Mouse (Mus musculus) embryo, embryonic 11 days (tissue): ENCODE measurements around the gene Arsb.
A peak's percentile ranks its signal among the peaks of the same experiment; 100 is the strongest.

ENCODE experiments used
- DNase-seq: peaks from one replicate; pipeline ENCODE4 v3.0.0-alpha.2; 2015

The Arsb gene

DNA sequence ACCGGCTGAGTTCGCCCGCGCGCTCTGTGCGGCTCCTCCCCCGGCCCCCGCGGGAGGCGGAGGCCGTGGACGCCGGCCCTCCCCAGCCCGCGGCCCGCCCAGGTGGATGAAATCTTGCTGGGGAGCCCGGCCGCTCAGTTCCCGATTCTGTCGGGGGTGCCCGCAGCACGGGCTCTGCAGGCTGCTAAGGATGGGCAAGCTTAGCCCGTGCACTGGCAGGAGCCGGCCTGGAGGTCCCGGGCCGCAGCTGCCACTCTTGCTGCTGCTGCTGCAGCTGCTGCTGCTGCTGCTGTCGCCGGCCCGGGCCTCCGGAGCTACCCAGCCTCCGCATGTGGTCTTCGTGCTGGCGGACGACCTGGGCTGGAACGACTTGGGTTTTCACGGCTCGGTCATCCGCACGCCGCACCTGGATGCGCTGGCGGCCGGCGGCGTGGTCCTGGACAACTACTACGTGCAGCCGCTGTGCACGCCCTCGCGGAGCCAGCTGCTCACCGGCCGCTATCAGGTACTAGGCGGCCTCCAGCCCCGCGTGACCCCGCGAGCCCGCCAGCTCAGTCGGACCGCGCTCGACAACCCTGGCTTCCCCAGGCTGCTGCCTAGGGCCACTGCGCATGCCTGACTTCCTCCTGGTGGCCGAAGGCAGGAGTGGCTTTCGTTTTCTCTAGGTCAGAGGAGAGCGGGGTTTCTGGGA, at the start of gene Arsb:
Gene Arsb (plus strand): TSS at position 43 of the 691 bp plus-strand sequence.
- DNase-seq: peak; percentile 93

- DNase-seq: no peak
These were observed 49.5 kb upstream of the Arsb start for GRCm38 (mm10) chr13:93721916-93722315.

DNA sequence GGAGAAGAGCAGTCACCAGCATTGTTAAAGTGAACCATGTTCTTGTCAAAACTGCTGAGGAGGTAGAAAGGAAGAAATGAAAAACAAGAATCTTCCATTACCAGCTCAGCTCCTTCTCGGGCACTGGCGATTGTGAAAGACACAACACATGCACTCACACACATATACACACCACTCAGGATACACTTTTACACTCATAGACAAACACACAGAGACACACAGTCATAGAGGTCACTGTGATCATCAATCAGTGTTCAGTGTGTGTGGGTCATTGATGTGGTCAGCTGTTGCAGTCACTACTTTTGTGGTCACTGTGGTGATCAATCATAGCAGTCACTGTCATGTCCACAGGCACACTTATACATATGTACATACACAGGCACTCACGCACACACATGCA, 48.0 kb upstream of the Arsb start:
- DNase-seq: no peak

GRCm38 (mm10) chr13:93724206-93724605, 47.2 kb upstream of the Arsb start:
- DNase-seq: peak; percentile 28

- DNase-seq: no peak
These were observed 36.2 kb upstream of the Arsb start for GRCm38 (mm10) chr13:93735131-93735636.

- peak; percentile 41 for DNase-seq
These were observed 27.3 kb upstream of the Arsb start for GRCm38 (mm10) chr13:93744118-93744517.

- peak; percentile 61 for DNase-seq
These were observed 18.6 kb upstream of the Arsb start for GRCm38 (mm10) chr13:93752597-93753400.

DNA sequence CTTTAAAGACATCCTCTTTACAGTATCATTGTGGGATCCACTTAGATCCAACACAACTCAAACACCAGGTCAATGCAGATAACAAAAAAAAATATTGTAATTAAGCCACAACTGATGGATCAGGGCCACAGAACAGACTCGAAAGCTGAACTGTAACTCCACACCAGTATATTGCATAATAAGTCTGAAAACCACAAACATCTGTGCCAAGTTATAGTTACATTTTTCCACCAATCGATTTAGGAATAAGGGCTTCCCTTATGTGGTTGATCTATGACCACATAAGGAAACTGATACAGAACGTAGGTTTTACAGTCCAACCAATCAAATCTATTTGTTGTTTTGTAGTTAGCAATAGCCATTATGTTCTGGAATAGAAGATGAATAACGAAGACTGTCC, 16.3 kb upstream of the Arsb start:
- no peak for DNase-seq

- DNase-seq: no peak
These were observed 14.8 kb upstream of the Arsb start for GRCm38 (mm10) chr13:93756674-93757073.

- DNase-seq: no peak
These were observed 13.9 kb upstream of the Arsb start for GRCm38 (mm10) chr13:93757514-93757913.

DNA sequence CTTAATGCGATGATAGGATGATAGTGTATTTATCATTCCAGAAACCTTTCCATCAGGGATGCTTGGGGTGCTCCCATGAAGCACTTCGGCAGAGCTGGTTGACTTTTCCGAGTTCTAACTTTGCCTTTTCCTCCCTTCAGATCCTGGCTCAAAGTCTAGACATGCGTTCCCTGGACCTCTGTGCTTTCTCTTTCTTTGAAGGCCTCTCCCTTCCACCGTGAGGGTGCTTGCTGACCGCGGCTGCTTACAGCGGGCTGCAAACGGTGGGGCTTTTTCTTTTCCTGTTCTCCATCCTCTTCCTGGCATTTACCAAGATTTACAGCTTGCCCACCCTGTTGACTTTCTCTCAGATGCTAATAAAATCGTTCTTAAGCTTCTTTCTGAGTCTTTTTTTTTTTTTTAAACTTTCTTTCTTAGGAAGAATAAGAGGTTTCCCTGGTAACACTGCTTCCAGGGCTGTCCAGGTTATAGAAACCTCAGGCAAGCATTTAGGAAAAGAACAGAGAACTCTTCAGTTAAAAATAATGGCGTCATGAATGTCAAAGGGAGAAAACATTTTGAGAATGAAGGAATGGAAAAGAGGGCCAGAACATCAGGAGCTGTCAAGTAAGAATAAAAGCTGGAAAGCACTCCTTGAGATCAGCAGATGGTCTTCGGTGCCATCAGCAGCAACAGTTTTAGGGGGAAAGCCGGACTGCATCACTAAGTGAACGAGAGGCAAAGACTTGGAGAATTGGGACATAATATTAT, 13.1 kb upstream of the Arsb start:
- DNase-seq: peak; percentile 23

GRCm38 (mm10) chr13:93761831-93762230, 9.6 kb upstream of the Arsb start:
- DNase-seq: no peak

DNA sequence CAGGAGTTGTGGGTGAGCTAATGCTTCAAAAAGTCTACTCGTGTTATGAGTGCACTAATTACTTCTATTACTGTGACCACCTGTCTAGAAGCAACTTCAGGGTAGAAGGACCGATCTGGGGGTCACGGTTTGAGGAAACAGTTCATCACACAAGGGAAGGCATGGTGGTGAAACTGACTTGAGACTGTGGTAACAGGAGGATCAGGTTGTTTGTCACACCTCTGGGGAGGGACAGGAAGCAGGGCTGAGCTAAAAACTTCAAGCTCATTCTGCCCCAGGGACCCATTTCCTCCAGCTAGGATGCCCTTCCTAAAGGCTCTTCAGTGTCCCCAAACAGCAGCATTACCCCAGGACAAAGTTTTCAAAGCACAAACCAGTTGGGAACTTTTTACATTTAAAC, 8.6 kb upstream of the Arsb start:
- no peak for DNase-seq

DNA sequence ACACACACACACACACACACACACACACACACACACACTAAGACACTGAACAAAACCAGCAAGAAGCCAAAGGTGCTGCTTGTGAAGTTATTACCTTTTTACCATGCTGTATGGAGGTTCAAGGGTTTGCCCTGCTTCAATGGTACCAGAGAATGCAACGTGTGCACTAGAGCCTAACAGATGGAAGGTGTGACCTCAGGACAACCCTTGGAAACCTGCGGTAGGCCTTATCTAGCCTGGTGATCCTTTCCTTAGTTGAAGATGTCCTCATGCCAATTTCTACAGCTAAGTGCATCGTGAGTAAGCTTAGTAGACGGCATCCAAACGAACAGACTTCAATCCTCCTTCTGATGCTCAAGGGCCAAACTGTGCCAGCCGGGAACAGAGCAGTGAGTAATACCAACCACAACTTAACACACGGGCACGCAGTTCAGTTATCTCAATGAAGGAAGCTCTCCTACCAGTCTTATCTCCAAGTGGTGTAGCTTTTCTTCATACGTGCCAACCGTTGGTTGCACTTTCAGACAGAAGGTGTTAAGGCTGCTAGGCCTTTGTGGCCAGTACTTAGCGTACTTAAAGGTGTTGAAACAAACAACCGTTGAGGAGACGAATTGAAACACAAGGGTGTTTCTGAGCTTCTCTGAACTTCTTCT, 7.0 kb upstream of the Arsb start:
- DNase-seq: no peak

DNA sequence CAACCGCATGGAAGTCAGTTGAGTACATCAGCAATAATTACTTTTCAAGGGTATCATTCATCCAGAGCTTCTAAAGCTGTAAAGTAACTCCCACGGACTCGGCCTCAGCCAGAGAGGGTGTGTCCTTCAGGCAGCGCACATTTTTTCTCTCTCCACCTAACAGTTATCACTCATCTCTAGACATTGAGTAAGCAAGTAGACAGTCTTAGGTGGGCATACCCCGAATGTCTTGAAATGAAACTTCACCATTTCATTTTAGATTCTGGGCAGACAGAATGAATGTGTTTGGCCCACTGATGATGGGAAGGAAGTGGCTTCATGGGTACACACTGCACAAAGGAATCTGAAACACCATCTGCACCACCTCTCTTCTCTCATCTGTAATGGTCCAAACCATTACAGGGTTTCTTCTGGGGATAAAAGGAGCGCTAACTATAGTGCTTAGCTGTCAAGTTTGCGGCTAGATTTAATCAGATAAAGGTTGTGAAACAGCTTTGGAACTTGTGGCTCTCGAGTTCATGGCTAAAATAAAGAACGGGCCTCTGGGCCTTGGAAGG, 321 bp upstream of the Arsb start:
- DNase-seq: no peak

GRCm38 (mm10) chr13:93772279-93772636, 828 bp downstream of the Arsb start:
- no peak for DNase-seq

GRCm38 (mm10) chr13:93772861-93773260, 1.4 kb downstream of the Arsb start:
- no peak for DNase-seq

GRCm38 (mm10) chr13:93773704-93774315, 2.4 kb downstream of the Arsb start:
- no peak for DNase-seq

DNA sequence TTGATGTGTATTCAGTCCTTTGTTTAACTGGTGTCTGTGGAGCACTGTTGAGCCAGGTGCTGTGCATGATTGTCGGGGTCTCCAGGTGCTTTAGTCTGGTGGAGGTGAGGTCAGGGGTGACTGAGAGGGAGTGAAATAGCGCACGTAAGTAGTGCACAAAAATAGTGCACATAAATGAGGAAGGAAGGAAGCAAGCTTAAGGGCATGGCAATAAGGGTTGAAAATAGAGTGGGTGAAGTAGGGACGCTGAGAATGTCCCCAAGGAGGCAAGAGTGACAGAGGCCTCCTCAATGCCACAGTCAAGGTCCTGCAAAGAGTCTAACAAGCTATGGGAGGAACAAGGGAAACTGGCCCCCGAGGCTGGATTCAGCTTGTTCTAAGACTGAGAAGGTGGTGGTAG, 11.4 kb downstream of the Arsb start:
- no peak for DNase-seq

GRCm38 (mm10) chr13:93785329-93785728, 13.9 kb downstream of the Arsb start:
- DNase-seq: peak; percentile 26

DNA sequence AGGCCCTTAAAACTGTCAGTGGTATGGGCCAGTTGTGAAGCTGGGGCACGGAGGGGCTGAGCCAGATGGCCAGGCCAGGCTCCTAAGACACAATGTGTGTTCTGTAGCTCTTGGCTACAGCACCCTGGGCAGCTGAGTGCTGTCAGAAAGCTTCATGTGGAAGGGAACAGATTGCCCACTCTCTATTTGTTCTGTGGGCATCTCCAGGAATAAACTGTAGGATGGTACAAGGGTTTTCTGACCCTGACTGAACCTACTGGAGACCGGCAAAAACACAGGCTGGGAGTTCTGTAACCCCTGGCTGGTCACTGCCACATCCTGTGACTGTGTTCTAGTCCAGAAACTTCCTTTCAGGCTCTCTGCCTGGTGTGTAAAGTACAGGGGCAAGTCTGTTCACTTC, 14.6 kb downstream of the Arsb start:
- no peak for DNase-seq

DNA sequence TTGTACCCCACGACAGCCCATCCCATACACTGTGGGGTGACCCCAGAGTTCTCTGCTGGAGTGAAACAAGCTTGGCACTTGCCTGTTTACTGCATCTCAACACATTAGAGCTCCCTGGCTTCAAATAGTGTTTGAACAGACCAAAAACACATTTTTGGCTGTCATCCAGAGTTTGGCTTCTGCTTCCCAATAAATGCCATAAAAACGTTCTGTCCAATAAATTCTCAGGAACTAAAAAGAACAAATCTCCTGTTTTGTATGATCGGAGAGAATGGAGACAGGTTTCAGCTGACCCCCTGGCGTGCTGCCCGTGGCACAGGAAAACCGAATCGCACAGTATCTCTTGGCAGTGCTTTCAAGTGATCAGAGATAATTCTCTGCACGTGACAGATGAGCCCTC, 16.2 kb downstream of the Arsb start:
- DNase-seq: no peak
